Mouse (Mus musculus): ENCODE measurements at regions not wholly inside any gene's neighbourhood (a gene's known extent, or its start where the extent isn't known, plus 50 kb on each side); places are given as distances from the start of the nearest gene placed in this dataset.

GRCm38 (mm10) chr2:50533702-50534101, 237.1 kb upstream of the Mmadhc start:
- Histone ChIP-seq H3K4me3 (no peak overlapping the region), H3K9me3 (replicated peaks) (no peaks in the 10 kb centered on the region), H3K27ac (replicated peaks) (no peak overlapping the region), H3K27me3 (ENCODE audit: low read depth, poor library complexity, severe bottlenecking) (no peaks in the 10 kb centered on the region), H3K36me3 (no peaks in the 10 kb centered on the region), H3K4me1 (no peaks in the 10 kb centered on the region)
- no peak for DNase-seq (ENCODE audit: low spot score)
- WGBS: 94% methylated on average over 2 of the region's 2 CpGs

- Histone ChIP-seq H3K4me3 (no peak overlapping the region), H3K4me1 (no peaks in the 10 kb centered on the region), H3K36me3 (no peaks in the 10 kb centered on the region), H3K27me3 (ENCODE audit: low read depth, poor library complexity, severe bottlenecking) (no peaks in the 10 kb centered on the region), H3K9me3 (replicated peaks) (no peaks in the 10 kb centered on the region), H3K27ac (replicated peaks) (no peak overlapping the region)
- DNase-seq (ENCODE audit: low spot score): no peak
Measured at GRCm38 (mm10) chr2:50527425-50527824, 230.8 kb upstream of the Mmadhc start.

GRCm38 (mm10) chr2:50524838-50525615, 228.4 kb upstream of the Mmadhc start:
- no peak for DNase-seq (ENCODE audit: low spot score)
- 90% methylated on average over 10 of the region's 10 CpGs for WGBS

GRCm38 (mm10) chr2:50520169-50520568, 223.6 kb upstream of the Mmadhc start:
- peak; percentile 17 for DNase-seq (ENCODE audit: low spot score)
- 35% methylated on average over 8 of the region's 8 CpGs for WGBS
- Histone ChIP-seq H3K4me1 (peaks cover 7% of the 10 kb centered on the region; the same call in 1 of the 2 replicates), H3K36me3 (no peaks in the 10 kb centered on the region), H3K27ac (replicated peaks) (peak overlapping the region; percentile 2; the same call in 1 of the 2 replicates), H3K4me3 (no peak overlapping the region), H3K9me3 (replicated peaks) (no peaks in the 10 kb centered on the region), H3K27me3 (ENCODE audit: low read depth, poor library complexity, severe bottlenecking) (no peaks in the 10 kb centered on the region)

More at GRCm38 (mm10) chr2:50524838-50525615, 228.4 kb upstream of the Mmadhc start:
- Histone ChIP-seq H3K4me3 (no peak overlapping the region), H3K9me3 (replicated peaks) (no peaks in the 10 kb centered on the region), H3K4me1 (peaks cover 6% of the 10 kb centered on the region; the same call in 1 of the 2 replicates), H3K36me3 (no peaks in the 10 kb centered on the region), H3K27ac (replicated peaks) (no peak overlapping the region), H3K27me3 (ENCODE audit: low read depth, poor library complexity, severe bottlenecking) (no peaks in the 10 kb centered on the region)

GRCm38 (mm10) chr2:50519129-50519504, 222.5 kb upstream of the Mmadhc start:
- WGBS: 70% methylated on average over 1 of the region's 1 CpGs
- no peak overlapping the region for H3K27ac ChIP-seq (replicated peaks)
- H3K27me3 ChIP-seq (ENCODE audit: low read depth, poor library complexity, severe bottlenecking): no peaks in the 10 kb centered on the region

GRCm38 (mm10) chr2:50518371-50519128, 221.9 kb upstream of the Mmadhc start:
- Histone ChIP-seq H3K4me1 (peaks cover 7% of the 10 kb centered on the region; the same call in 1 of the 2 replicates), H3K9me3 (replicated peaks) (no peaks in the 10 kb centered on the region), H3K36me3 (no peaks in the 10 kb centered on the region), H3K27me3 (ENCODE audit: low read depth, poor library complexity, severe bottlenecking) (no peaks in the 10 kb centered on the region), H3K4me3 (no peak overlapping the region), H3K27ac (replicated peaks) (no peak overlapping the region)
- WGBS: 74% methylated on average over 10 of the region's 10 CpGs
- DNase-seq (ENCODE audit: low spot score): no peak

More at GRCm38 (mm10) chr2:50519129-50519504, 222.5 kb upstream of the Mmadhc start:
- Histone ChIP-seq H3K36me3 (no peaks in the 10 kb centered on the region), H3K4me1 (peaks cover 7% of the 10 kb centered on the region; the same call in 1 of the 2 replicates), H3K9me3 (replicated peaks) (no peaks in the 10 kb centered on the region), H3K4me3 (no peak overlapping the region)
- DNase-seq (ENCODE audit: low spot score): no peak

- WGBS: 91% methylated on average over 4 of the region's 4 CpGs
- no peaks in the 10 kb centered on the region for H3K9me3 ChIP-seq (replicated peaks)
- H3K4me1 ChIP-seq: no peaks in the 10 kb centered on the region
- DNase-seq (ENCODE audit: low spot score): no peak
- no peak overlapping the region for H3K4me3 ChIP-seq
- H3K27me3 ChIP-seq (ENCODE audit: low read depth, poor library complexity, severe bottlenecking): no peaks in the 10 kb centered on the region
- no peaks in the 10 kb centered on the region for H3K36me3 ChIP-seq
- no peak overlapping the region for H3K27ac ChIP-seq (replicated peaks)
Measured at GRCm38 (mm10) chr2:50513276-50513675, 216.7 kb upstream of the Mmadhc start.

- Histone ChIP-seq H3K27ac (replicated peaks) (no peak overlapping the region), H3K36me3 (no peaks in the 10 kb centered on the region), H3K9me3 (replicated peaks) (no peaks in the 10 kb centered on the region), H3K4me3 (no peak overlapping the region), H3K4me1 (no peaks in the 10 kb centered on the region), H3K27me3 (ENCODE audit: low read depth, poor library complexity, severe bottlenecking) (no peaks in the 10 kb centered on the region)
- WGBS: 88% methylated on average over 8 of the region's 8 CpGs
- no peak for DNase-seq (ENCODE audit: low spot score)
Measured at GRCm38 (mm10) chr2:50498713-50499112, 202.1 kb upstream of the Mmadhc start.

GRCm38 (mm10) chr2:50496057-50496433, 199.4 kb upstream of the Mmadhc start:
- WGBS: 85% methylated on average over 3 of the region's 3 CpGs

GRCm38 (mm10) chr2:50495141-50496056, 198.8 kb upstream of the Mmadhc start:
- no peaks in the 10 kb centered on the region for H3K27me3 ChIP-seq (ENCODE audit: low read depth, poor library complexity, severe bottlenecking)
- 74% methylated on average over 5 of the region's 5 CpGs for WGBS
- no peak for DNase-seq (ENCODE audit: low spot score)

More at GRCm38 (mm10) chr2:50496057-50496433, 199.4 kb upstream of the Mmadhc start:
- Histone ChIP-seq H3K27ac (replicated peaks) (no peak overlapping the region), H3K27me3 (ENCODE audit: low read depth, poor library complexity, severe bottlenecking) (no peaks in the 10 kb centered on the region), H3K36me3 (no peaks in the 10 kb centered on the region), H3K4me3 (no peak overlapping the region), H3K4me1 (no peaks in the 10 kb centered on the region), H3K9me3 (replicated peaks) (no peaks in the 10 kb centered on the region)
- no peak for DNase-seq (ENCODE audit: low spot score)

GRCm38 (mm10) chr2:50493597-50494335, 197.2 kb upstream of the Mmadhc start:
- Histone ChIP-seq H3K4me3 (no peak overlapping the region), H3K9me3 (replicated peaks) (no peaks in the 10 kb centered on the region), H3K36me3 (no peaks in the 10 kb centered on the region), H3K27me3 (ENCODE audit: low read depth, poor library complexity, severe bottlenecking) (no peaks in the 10 kb centered on the region), H3K4me1 (no peaks in the 10 kb centered on the region), H3K27ac (replicated peaks) (no peak overlapping the region)
- DNase-seq (ENCODE audit: low spot score): no peak
- 93% methylated on average over 4 of the region's 4 CpGs for WGBS

More at GRCm38 (mm10) chr2:50495141-50496056, 198.8 kb upstream of the Mmadhc start:
- no peaks in the 10 kb centered on the region for H3K9me3 ChIP-seq (replicated peaks)
- no peaks in the 10 kb centered on the region for H3K36me3 ChIP-seq
- H3K27ac ChIP-seq (replicated peaks): no peak overlapping the region
- no peak overlapping the region for H3K4me3 ChIP-seq
- no peaks in the 10 kb centered on the region for H3K4me1 ChIP-seq

- DNase-seq (ENCODE audit: low spot score): no peak
- WGBS: 72% methylated on average over 4 of the region's 4 CpGs
Measured at GRCm38 (mm10) chr2:50463799-50464198, 167.2 kb upstream of the Mmadhc start.

More at GRCm38 (mm10) chr2:50463799-50464198, 167.2 kb upstream of the Mmadhc start:
- Histone ChIP-seq H3K27ac (replicated peaks) (no peak overlapping the region), H3K27me3 (ENCODE audit: low read depth, poor library complexity, severe bottlenecking) (no peaks in the 10 kb centered on the region), H3K9me3 (replicated peaks) (peaks cover 5% of the 10 kb centered on the region; the same call in 1 of the 2 replicates), H3K4me1 (peaks cover 4% of the 10 kb centered on the region; the same call in 1 of the 2 replicates), H3K36me3 (no peaks in the 10 kb centered on the region), H3K4me3 (no peak overlapping the region)
